Mouse (Mus musculus) ES-Bruce4 (cell line): ENCODE results near the gene Zbtb49.

Experiments used
- CTCF ChIP-seq: IDR thresholded peaks from one replicate; pipeline ENCODE4 v1.8.1; 2011; ENCODE audit warnings: low read depth, low read length
- POLR2A ChIP-seq: IDR thresholded peaks from one replicate; pipeline ENCODE4 v1.8.1; 2011; ENCODE audit warnings: low read length; ENCODE audit not compliant: insufficient read depth

GRCm38 (mm10) chr5:38159634-38160413 is 60.4 kb downstream of the Zbtb49 start, which contains the start of gene Nsg1:
- TF ChIP-seq CTCF (no peak), POLR2A (no peak)
